Mouse (Mus musculus): ENCODE results near the gene Zfp110.
"Not testable (repeated sequence)": the region's sequence is repeated elsewhere in the genome, so short reads cannot be mapped to it uniquely, and the experiment has no call there.

Gene Zfp110

DNA sequence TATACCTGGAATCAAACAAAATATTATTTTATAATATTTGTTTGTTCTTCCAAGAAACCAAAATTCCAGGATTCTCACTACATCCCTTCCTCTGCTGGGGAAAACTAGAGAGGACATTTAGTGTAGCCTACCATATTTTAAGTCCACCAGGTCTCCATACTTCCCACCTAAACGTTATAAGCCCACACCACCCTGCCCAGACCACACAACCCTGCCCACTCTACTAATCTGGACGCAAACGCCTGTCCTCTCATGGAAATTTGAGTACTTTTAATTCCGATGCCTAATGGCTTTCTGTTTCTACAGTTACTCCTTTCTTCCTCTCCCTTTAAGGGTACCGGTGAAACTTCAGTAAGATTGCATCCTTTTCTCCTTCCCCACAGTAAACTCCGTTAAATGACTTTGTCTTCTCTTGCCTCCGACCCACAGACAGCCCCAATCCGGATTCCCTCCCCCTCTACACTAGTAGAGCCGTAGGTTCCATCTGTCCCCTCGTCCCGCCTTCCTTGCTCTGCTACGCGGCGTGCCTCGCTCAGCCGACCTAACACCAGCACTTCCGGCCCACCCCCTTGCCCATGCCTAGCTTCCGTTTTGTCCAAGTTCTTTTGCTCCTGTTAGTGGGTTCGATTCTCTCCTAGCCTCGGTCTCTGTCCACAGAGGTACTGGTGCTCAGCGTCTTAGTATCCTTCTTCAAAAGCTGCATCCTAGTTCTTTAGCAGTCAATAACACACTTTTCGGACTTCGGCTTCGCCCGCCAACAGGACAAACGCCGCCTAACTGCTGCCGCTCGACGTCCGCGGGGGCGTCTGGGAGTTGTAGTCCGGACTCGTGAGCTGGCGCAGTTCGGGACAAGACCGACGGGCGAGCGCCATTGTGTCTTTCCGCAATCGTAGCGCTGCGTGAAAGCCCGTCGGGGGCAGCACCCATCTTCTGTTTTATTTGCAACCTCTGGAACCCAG is at the start of gene Zfp110:
Gene Zfp110, plus strand, starts transcription at position 600 of the 959 bp plus-strand sequence.
- ATAC-seq (ENCODE audit: insufficient number of reproducible peaks, low FRiP score, low TSS enrichment): peak; percentile 96

- ATAC-seq (ENCODE audit: insufficient number of reproducible peaks, low FRiP score, low TSS enrichment): no peak
These were observed 47.2 kb upstream of the Zfp110 start for GRCm38 (mm10) chr7:12787333-12787732.

DNA sequence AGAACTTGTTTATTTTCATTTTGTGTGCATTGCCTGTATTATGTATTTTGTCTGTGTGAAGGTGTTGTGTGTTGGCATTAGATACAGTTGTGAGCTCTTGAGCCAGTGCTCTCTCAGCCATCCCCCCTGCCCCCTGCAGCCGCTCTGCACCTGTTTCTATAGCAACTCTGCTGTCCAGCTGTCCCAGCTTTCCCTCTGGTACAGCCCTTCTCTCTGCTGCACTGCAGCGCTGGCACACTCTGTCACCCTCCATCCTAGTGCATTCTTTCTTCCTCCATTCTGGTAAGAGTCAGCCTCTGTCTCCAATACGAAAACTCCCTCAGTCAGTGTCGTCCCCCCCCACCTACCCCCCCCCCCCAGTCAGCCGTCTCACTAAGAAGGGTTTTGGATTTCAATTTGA is 46.5 kb upstream of the Zfp110 start:
- no peak for ATAC-seq (ENCODE audit: insufficient number of reproducible peaks, low FRiP score, low TSS enrichment)

GRCm38 (mm10) chr7:12792624-12793023 is 41.9 kb upstream of the Zfp110 start:
- not testable (repeated sequence) for ATAC-seq (ENCODE audit: insufficient number of reproducible peaks, low FRiP score, low TSS enrichment)

- ATAC-seq (ENCODE audit: insufficient number of reproducible peaks, low FRiP score, low TSS enrichment): no peak
These were observed 36.6 kb upstream of the Zfp110 start for GRCm38 (mm10) chr7:12797971-12798370.

- no peak for ATAC-seq (ENCODE audit: insufficient number of reproducible peaks, low FRiP score, low TSS enrichment)
These were observed 35.0 kb upstream of the Zfp110 start for GRCm38 (mm10) chr7:12799554-12799953.

DNA sequence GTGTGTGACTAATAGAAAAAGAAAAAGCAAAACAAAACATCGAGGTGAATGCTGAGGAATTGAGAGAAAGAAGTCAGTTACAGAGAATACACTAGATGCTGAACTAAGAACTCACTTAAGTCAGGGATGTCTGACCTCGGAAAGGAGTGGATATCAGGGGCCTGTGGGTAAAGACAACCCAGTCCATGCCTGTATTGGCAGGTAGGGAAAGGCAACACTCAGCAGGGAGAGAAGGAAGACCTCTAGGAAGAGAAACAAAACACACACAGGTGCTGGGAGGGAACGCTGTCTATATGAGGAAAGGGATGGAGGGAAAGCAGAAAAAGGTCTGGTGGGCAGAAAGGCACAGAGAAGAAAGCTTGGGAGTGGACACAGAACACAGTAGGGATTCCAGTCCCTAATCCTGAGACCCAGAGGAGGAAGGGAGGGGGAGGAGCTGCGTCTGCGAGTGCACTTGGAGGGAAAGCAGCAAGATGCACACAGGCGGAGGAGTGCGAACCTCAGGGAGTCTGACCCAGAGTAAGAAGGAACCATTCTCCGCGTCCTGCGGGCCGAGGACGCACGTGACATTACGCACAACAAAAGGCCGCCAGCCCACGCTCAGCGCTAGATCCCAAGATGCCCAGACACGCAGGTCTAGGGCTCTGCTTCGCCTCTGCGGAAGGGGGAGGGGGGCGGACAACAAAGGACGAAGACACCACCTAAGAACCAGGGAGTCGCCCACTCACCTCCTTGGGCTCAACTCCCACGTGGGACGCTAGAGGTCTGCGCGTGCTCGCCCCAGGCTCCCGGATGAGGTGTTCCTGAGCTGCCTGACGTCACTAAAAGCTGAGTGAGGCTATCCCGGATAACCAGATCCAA is 31.5 kb upstream of the Zfp110 start, which contains the start of gene Zscan18:
Gene Zscan18, minus strand, starts transcription at position 770 of the 861 bp plus-strand sequence.
- peak; percentile 95 for ATAC-seq (ENCODE audit: insufficient number of reproducible peaks, low FRiP score, low TSS enrichment)

DNA sequence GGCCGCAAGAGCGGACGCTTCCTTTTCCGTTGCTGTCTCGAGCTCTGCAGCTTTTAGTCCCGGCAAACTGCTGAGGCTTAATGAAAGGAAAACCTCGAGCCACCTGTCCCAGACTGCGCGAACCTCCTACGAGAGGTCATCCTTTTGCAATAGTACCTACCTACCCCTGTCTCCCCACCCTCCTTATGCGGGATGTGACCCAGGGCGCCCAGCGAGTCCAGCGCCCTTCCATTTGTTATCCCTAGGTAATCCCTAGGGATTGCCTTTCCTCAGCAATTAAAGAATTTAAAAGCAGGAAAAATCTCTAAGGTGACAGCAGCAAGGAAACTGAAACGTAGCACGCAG is 30.9 kb upstream of the Zfp110 start:
- no peak; the same call in 1 of the 2 replicates for ATAC-seq (ENCODE audit: insufficient number of reproducible peaks, low FRiP score, low TSS enrichment)

- no peak for ATAC-seq (ENCODE audit: insufficient number of reproducible peaks, low FRiP score, low TSS enrichment)
These were observed 19.0 kb upstream of the Zfp110 start for GRCm38 (mm10) chr7:12815566-12815965.

DNA sequence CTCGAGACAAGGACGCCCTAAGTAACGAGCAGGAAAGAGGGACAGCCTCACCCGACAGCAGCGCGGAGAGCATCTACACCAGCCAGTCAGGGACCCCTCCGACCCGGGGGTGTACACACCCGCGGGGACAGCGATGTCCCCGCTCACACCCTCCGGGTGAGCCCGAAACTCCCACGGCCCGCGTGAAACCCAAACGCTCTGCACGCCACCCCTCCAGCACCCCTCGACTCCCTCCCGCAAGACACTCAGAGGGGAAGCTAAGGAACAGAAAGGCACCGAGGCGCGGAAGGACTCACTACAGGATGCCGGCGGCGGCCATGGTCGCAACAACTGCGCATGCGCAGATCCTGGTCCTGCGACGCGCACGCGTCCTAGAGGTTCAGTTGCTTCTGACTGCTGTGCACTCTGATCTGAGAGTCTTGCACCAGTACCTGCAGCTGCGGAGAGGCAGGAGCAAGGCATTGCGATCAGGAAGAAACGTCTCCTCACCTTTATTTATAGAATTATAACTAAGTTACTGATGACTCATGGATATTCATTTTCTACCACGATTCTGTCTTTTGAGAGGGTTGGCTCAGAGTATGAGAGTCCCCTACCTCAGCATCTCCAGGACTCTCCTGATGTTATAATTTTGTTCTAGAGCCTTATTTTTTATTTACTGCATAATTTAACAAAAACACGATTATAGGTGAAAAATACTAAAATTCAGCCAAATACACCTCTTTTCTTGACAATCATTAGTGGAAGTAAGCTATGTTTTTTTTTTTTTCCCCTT is 15.9 kb upstream of the Zfp110 start, which contains the start of gene Zfp329:
Gene Zfp329, minus strand, starts transcription at position 338 of the 775 bp plus-strand sequence.
- ATAC-seq (ENCODE audit: insufficient number of reproducible peaks, low FRiP score, low TSS enrichment): peak; percentile 94

DNA sequence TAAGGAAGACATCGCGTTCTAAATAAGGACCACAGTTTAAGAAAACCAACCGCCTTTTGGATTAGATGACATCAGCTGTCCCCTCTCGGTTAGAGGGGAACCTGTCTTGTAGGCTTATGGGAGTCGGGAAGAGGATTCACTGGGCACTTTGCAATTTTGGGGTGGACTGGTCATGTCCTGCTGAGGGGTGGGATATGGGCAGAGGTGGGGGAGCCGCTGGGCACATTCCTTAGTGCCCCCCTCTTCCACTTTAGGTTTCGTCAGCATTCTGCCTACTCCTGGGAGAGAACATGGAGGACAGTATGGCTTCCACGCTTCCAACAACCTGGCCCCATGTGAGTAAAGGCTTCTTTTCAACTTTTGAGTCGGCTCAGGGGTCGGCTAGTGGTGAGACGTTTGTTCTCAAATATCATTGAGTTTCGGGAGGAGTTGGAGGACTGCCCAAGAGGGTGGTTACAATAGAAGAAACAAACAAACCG is 671 bp downstream of the Zfp110 start:
- peak; percentile 59 for ATAC-seq (ENCODE audit: insufficient number of reproducible peaks, low FRiP score, low TSS enrichment)

- ATAC-seq (ENCODE audit: insufficient number of reproducible peaks, low FRiP score, low TSS enrichment): no peak
These were observed 1.2 kb downstream of the Zfp110 start for GRCm38 (mm10) chr7:12835779-12836178.

DNA sequence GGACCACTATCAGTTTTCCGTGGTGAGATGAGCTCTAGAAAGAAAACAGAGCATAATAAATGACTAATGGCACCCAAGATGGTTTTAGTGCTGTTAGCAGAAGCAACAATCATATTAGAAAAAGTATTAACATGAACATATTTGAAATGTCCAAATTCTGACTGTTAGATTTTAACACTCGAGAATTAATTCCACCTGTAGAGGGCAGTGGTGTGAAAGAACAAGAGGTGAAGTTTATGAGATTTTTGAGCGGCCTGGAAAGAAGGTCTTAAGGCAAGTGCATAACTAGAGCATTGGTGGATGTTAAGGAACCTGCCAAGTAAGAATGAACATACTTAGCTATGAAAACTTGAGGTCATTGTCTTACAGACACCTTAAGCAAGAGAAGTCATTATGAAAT is 39.7 kb downstream of the Zfp110 start:
- ATAC-seq (ENCODE audit: insufficient number of reproducible peaks, low FRiP score, low TSS enrichment): no peak

GRCm38 (mm10) chr7:12880036-12880435 is 45.5 kb downstream of the Zfp110 start:
- ATAC-seq (ENCODE audit: insufficient number of reproducible peaks, low FRiP score, low TSS enrichment): no peak

GRCm38 (mm10) chr7:12880497-12880896 is 45.9 kb downstream of the Zfp110 start:
- ATAC-seq (ENCODE audit: insufficient number of reproducible peaks, low FRiP score, low TSS enrichment): not testable (repeated sequence)

DNA sequence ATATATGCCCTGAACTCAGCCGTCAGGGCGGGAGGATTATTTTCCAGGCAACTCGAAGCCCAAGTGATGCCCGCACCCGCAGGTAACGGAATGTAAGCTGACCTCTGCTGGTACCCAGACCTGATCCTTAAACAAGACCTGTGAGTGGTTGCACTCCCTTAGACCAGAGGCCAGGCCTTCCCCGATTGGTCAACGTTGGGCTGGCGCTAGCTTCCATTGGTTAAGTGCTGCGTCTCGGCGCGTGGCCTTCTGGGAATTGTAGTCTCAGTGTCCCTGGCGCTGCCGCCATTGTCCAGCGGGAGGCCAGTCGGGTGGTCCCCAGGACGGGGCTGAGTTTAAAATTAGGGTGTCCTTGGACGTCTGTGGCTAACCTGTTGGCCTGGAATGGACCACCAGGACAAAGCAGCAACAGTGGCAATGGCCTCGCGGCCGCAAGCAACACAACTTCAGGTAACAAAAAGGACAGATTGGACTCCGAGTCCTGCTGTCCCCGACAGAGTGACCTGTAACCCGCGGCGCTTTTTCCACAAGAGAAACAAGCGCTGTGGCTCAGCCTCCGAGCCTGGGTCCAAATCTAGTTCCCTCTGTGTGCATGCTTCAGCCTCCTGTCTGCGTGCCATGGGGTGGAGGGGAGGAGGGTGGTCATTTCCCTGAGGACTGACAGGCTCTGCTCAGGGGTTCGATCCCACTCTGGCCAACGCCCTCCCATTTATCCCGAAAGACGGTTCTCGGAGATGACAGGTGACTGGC is 46.5 kb downstream of the Zfp110 start, which contains the start of gene Zfp128:
Gene Zfp128, plus strand, starts transcription at position 267 of the 750 bp plus-strand sequence.
- ATAC-seq (ENCODE audit: insufficient number of reproducible peaks, low FRiP score, low TSS enrichment): peak; percentile 100

- ATAC-seq (ENCODE audit: insufficient number of reproducible peaks, low FRiP score, low TSS enrichment): no peak
These were observed 52.2 kb downstream of the Zfp110 start for GRCm38 (mm10) chr7:12886563-12887266.

- ATAC-seq (ENCODE audit: insufficient number of reproducible peaks, low FRiP score, low TSS enrichment): no peak
These were observed 53.0 kb downstream of the Zfp110 start for GRCm38 (mm10) chr7:12887585-12887984.

- no peak for ATAC-seq (ENCODE audit: insufficient number of reproducible peaks, low FRiP score, low TSS enrichment)
These were observed 56.4 kb downstream of the Zfp110 start for GRCm38 (mm10) chr7:12890928-12891327.
